Mouse (Mus musculus) kidney, adult 11 months (tissue): ENCODE results near the gene Olfr1118.
"Not testable (repeated sequence)": the region's sequence is repeated elsewhere in the genome, so short reads cannot be mapped to it uniquely, and the experiment has no call there.

Experiments
- DNase-seq: peaks from one replicate; pipeline ENCODE4 v3.0.0; 2022

Gene Olfr1118

GRCm38 (mm10) chr2:87307281-87307680 lies at the start of gene Olfr1118:
Gene Olfr1118, plus strand, starts transcription at chr2:87307581.
- no peak for DNase-seq

GRCm38 (mm10) chr2:87267234-87267633 lies 40.1 kb upstream of the Olfr1118 start, which contains the start of gene Olfr1116:
Gene Olfr1116, plus strand, starts transcription at chr2:87267534.
- DNase-seq, result no peak

GRCm38 (mm10) chr2:87293977-87294376 lies 13.4 kb upstream of the Olfr1118 start:
- not testable (repeated sequence) for DNase-seq

- no peak for DNase-seq
Observed at GRCm38 (mm10) chr2:87354515-87354914, 47.1 kb downstream of the Olfr1118 start, which contains the start of gene Olfr1120. Gene Olfr1120, plus strand, starts transcription at chr2:87354815.

- DNase-seq, result not testable (repeated sequence)
Observed at GRCm38 (mm10) chr2:87360121-87360520, 52.7 kb downstream of the Olfr1118 start.
